Mouse (Mus musculus) CH12.LX (cell line): Measurements from ENCODE around the gene Crnkl1. TPM values are rescaled to one million over a fixed set of nuclear protein-coding genes. Genes with fewer than 3 reads are reported as not detected.

ENCODE experiments used
- DNase-seq: peaks from one replicate; pipeline ENCODE4 v3.0.0-alpha.2; 2013; ENCODE audit errors: extremely low read depth
- H3K27ac ChIP-seq: 2 replicates; pipeline ENCODE4 v1.5.1; 2012; ENCODE audit warnings: low read depth, mild to moderate bottlenecking, control low read depth, moderate library complexity; ENCODE audit not compliant: insufficient read depth
- H3K27me3 ChIP-seq: replicated peaks from 2 replicates; pipeline ENCODE3; 2012; ENCODE audit warnings: inconsistent platforms
- H3K36me3 ChIP-seq, 2 experiments: replicated peaks in 1 of 2; 2 replicates each; pipeline versions ENCODE3 to v1.6.1; 2012; ENCODE audit warnings: inconsistent platforms in 1 of 2, low read length in 1 of 2, mild to moderate bottlenecking in 1 of 2, mixed read lengths in 1 of 2, moderate library complexity in 1 of 2; ENCODE audit not compliant: control insufficient read depth in 1 of 2, insufficient read depth in 1 of 2
- H3K4me1 ChIP-seq, 2 experiments: 2 replicates each; pipeline ENCODE4 v1.6.1; 2012; ENCODE audit warnings: inconsistent platforms in 1 of 2, moderate library complexity in 1 of 2; ENCODE audit not compliant: insufficient read depth in 2 of 2, control insufficient read depth in 1 of 2
- H3K4me2 ChIP-seq: 2 replicates; pipeline ENCODE4 v1.6.1; 2012; ENCODE audit warnings: low read depth, mild to moderate bottlenecking, control low read depth; ENCODE audit not compliant: poor library complexity, insufficient read depth, severe bottlenecking
- H3K4me3 ChIP-seq, 3 experiments: fragments of 150-350 bp in 1 of 3; sonication (generic) in 1 of 3; replicated peaks in 1 of 3; 2 replicates each; pipeline versions ENCODE3 to v1.5.1; 2011 to 2012; ENCODE audit warnings: low read depth in 2 of 3, low read length in 2 of 3, mild to moderate bottlenecking in 2 of 3, moderate library complexity in 2 of 3, control low read depth in 1 of 3, improper control_type of control experiment in 1 of 3, inconsistent platforms in 1 of 3, mixed read lengths in 1 of 3; ENCODE audit not compliant: poor library complexity in 1 of 3
- H3K79me2 ChIP-seq: replicated peaks from 2 replicates; pipeline ENCODE4 v1.6.1; 2012; ENCODE audit warnings: mild to moderate bottlenecking, moderate library complexity; ENCODE audit not compliant: control insufficient read depth, poor library complexity, insufficient read depth, severe bottlenecking; ENCODE audit errors: extremely low read depth
- H3K9ac ChIP-seq: 2 replicates; pipeline ENCODE4 v1.6.1; 2012; ENCODE audit warnings: low read depth, mild to moderate bottlenecking, control low read depth, moderate library complexity; ENCODE audit not compliant: insufficient read depth
- H3K9me3 ChIP-seq: replicated peaks from 2 replicates; pipeline ENCODE3; 2012; ENCODE audit warnings: low read length, inconsistent platforms, mixed read lengths
- BHLHE40 ChIP-seq: IDR thresholded peaks from 2 replicates; pipeline ENCODE4 v1.6.1; 2011; ENCODE audit warnings: mild to moderate bottlenecking, low read depth, low read length, improper control_type of control experiment
- CHD1 ChIP-seq: IDR thresholded peaks from 2 replicates; pipeline ENCODE4 v1.6.1; 2012; ENCODE audit warnings: low read depth, low read length, improper control_type of control experiment, inconsistent platforms
- CTCF ChIP-seq, 2 experiments: IDR thresholded peaks in 1 of 2; conservative IDR thresholded peaks in 1 of 2; 2 replicates each; pipeline ENCODE4 v1.5.1; 2011 to 2012; ENCODE audit warnings: low read depth in 2 of 2, low read length in 2 of 2, improper control_type of control experiment in 1 of 2, inconsistent platforms in 1 of 2, mild to moderate bottlenecking in 1 of 2, moderate library complexity in 1 of 2
- ELF1 ChIP-seq: IDR thresholded peaks from 2 replicates; pipeline ENCODE4 v1.6.1; 2014; ENCODE audit warnings: low read depth, mild to moderate bottlenecking, inconsistent platforms, low read length, improper control_type of control experiment
- ETS1 ChIP-seq: conservative IDR thresholded peaks from 2 replicates; pipeline ENCODE4 v1.6.1; 2012; ENCODE audit warnings: low read depth, mild to moderate bottlenecking, inconsistent platforms, low read length, improper control_type of control experiment, moderate library complexity
- GABPA ChIP-seq: IDR thresholded peaks from 2 replicates; pipeline ENCODE4 v1.6.1; 2012; ENCODE audit warnings: low read depth, low read length, improper control_type of control experiment, inconsistent platforms; ENCODE audit not compliant: insufficient replicate concordance
- IRF4 ChIP-seq: IDR thresholded peaks from 2 replicates; pipeline ENCODE4 v1.6.1; 2014; ENCODE audit warnings: low read depth, mild to moderate bottlenecking, inconsistent platforms, low read length, improper control_type of control experiment
- JUN ChIP-seq: IDR thresholded peaks from 2 replicates; pipeline ENCODE4 v1.6.1; 2011; ENCODE audit warnings: low read depth, mild to moderate bottlenecking, low read length, improper control_type of control experiment, moderate library complexity; ENCODE audit not compliant: insufficient read depth
- JUND ChIP-seq: conservative IDR thresholded peaks from 2 replicates; pipeline ENCODE4 v1.6.1; 2011; ENCODE audit warnings: low read depth, low read length, improper control_type of control experiment
- MAFK ChIP-seq: IDR thresholded peaks from 2 replicates; pipeline ENCODE4 v1.6.1; 2011; ENCODE audit warnings: low read length, improper control_type of control experiment; ENCODE audit not compliant: insufficient replicate concordance
- MAX ChIP-seq: IDR thresholded peaks from 2 replicates; pipeline ENCODE4 v1.6.1; 2011; ENCODE audit warnings: low read length, improper control_type of control experiment
- MAZ ChIP-seq: IDR thresholded peaks from 2 replicates; pipeline ENCODE4 v1.6.1; 2012; ENCODE audit warnings: low read depth, mild to moderate bottlenecking, inconsistent platforms, low read length, improper control_type of control experiment, moderate library complexity
- MEF2A ChIP-seq: IDR thresholded peaks from 2 replicates; pipeline ENCODE4 v1.6.1; 2014; ENCODE audit warnings: low read depth, mild to moderate bottlenecking, inconsistent platforms, low read length, improper control_type of control experiment, borderline replicate concordance
- NELFE ChIP-seq: IDR thresholded peaks from 2 replicates; pipeline ENCODE4 v1.6.1; 2011; ENCODE audit warnings: low read depth, low read length, improper control_type of control experiment
- PAX5 ChIP-seq: IDR thresholded peaks from 2 replicates; pipeline ENCODE4 v1.6.1; 2012; ENCODE audit warnings: low read length, inconsistent platforms, mixed read lengths
- POLR2AphosphoS2 ChIP-seq: IDR thresholded peaks from 2 replicates; pipeline ENCODE4 v1.6.1; 2011; ENCODE audit warnings: low read depth, low read length, improper control_type of control experiment
- SMC3 ChIP-seq: IDR thresholded peaks from 2 replicates; pipeline ENCODE4 v1.6.1; 2011; ENCODE audit warnings: low read depth, low read length, improper control_type of control experiment
- TBP ChIP-seq: conservative IDR thresholded peaks from 2 replicates; pipeline ENCODE4 v1.6.1; 2011; ENCODE audit warnings: low read depth, low read length, improper control_type of control experiment
- UBTF ChIP-seq: IDR thresholded peaks from 2 replicates; pipeline ENCODE4 v1.6.1; 2012; ENCODE audit warnings: low read depth, mild to moderate bottlenecking, inconsistent platforms, low read length, improper control_type of control experiment, moderate library complexity
- USF2 ChIP-seq: conservative IDR thresholded peaks from 2 replicates; pipeline ENCODE4 v1.6.1; 2011; ENCODE audit warnings: low read depth, low read length, improper control_type of control experiment
- ZC3H11A ChIP-seq: IDR thresholded peaks from 2 replicates; pipeline ENCODE4 v1.6.1; 2012; ENCODE audit warnings: low read depth, mild to moderate bottlenecking, inconsistent platforms, low read length, improper control_type of control experiment
- ZNF384 ChIP-seq: IDR thresholded peaks from 2 replicates; pipeline ENCODE4 v1.6.1; 2012; ENCODE audit warnings: low read depth, low read length, improper control_type of control experiment, inconsistent platforms
- dilution Hi-C: fragments of 300-500 bp; cut with MboI; formaldehyde crosslinking; loops from 2 replicates; pipeline ENCODE4 v1.14.3; 2020; ENCODE audit warnings: low sequenced_read_pairs; ENCODE audit not compliant: extremely low pct_unique_long_range_greater_than_20kb, extremely low pct_ligation_motif_present
- in situ Hi-C: fragments of 300-500 bp; cut with MboI; formaldehyde crosslinking; loops from 3 replicates; pipeline ENCODE4 v1.14.3; 2019; ENCODE audit warnings: low sequenced_read_pairs, low pct_ligation_motif_present, low pct_unique_long_range_greater_than_20kb, mixed read lengths
- polyA plus RNA-seq: library from polyadenylated mRNA; unstranded; fragments of >175 nt; gene quantifications from 2 replicates; pipeline ENCODE4 v1.2.1, GENCODE M21; 2012; ENCODE audit warnings: low read depth; ENCODE audit not compliant: insufficient read length
- total RNA-seq, 2 experiments: library from RNA; depleted of rRNA; stranded (reverse); fragments of 300-350 nt in 1 of 2; fragments of >200 nt in 1 of 2; gene quantifications; 2 replicates each; pipeline ENCODE4 v1.2.3; 2012 to 2014

Crnkl1 gene
- total and polyA plus RNA-seq, 3 experiments: 18.8 to 31.6 (median 30.4) TPM

DNA sequence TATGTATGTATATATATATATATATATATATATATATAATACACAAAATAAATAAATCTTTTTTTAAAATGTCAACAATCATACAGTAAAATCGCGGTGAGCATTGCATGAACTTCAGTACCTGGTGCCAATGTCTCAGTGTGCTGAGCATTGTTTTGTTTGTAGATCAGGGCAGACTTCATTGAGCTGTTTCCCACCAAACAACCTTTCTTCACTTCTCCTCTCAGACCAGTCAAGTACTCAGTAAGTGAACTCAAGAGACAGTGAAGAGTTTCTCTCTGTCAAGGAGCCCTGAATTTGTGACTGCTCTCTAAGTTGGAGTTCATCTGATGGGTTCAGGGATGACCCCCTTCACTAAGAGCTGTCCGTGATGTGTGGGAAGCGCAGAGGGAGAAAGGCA, 37.8 kb upstream of the Crnkl1 start:
- dilution Hi-C loops (no loop called here), in situ Hi-C loops (loop anchor here (25.0 kb wide), 2 partner anchors 265 to 640 kb away; no protein-coding TSS in a partner anchor)
- Histone ChIP-seq H3K4me1 (no peaks in the 10 kb centered on the region), H3K9ac (no peak overlapping the region), H3K27ac (no peak overlapping the region), H3K79me2 (no peaks in the 10 kb centered on the region), H3K4me3 (no peak overlapping the region), H3K36me3 (no peaks in the 10 kb centered on the region), H3K27me3 (no peaks in the 10 kb centered on the region), H3K4me2 (no peak overlapping the region), H3K9me3 (no peaks in the 10 kb centered on the region)
- no peak for DNase-seq
- no peak for TF ChIP-seq CTCF (conservative IDR thresholded peaks at IDR 0.05 in 1 of 2, IDR thresholded peaks at IDR 0.05 in 1 of 2; ENCODE audit: low read depth in 2 of 2, low read length in 2 of 2)
- no peak for TF ChIP-seq MAZ
- no peak for TF ChIP-seq ETS1
- TF ChIP-seq MAFK: no peak

DNA sequence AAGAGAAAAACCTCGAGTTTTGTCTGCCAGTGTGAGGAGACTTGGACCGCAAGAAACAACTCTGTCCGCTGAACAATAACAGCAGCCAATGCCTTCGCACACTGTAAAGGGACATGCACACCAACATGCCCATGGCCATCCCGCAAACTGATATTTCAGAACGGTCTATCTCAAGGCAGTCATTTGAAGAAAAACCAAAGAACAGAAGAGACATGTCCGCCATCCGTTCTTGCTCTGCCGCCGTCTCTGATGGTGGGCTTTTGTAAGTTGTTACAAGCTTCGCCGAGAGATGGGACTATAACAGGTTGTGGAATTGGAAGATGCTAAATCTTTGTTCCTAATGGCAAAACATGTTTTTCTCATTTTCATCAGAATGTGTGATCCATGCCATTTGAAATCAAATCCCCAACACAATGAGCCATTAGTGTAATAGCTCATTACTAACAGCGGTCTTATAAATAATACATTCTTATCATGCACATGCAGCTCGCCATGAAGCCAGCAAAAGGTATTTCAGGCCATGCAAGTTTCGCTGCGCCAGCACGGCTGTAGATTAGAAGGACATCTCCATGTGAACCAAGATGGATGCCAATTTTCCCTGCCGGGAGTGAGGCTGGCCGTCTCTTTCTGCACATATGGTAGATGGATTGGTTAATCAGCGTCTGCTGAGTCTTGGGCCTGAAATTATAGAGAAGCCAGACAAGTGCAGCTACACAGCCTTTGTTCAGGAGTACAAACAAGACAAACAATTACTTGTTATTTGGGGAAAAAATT, 36.6 kb upstream of the Crnkl1 start:
- in situ Hi-C loops (loop anchor here (25.0 kb wide), 2 partner anchors 266 to 641 kb away; no protein-coding TSS in a partner anchor), dilution Hi-C loops (no loop called here)
- H3K36me3 ChIP-seq: no peaks in the 10 kb centered on the region

DNA sequence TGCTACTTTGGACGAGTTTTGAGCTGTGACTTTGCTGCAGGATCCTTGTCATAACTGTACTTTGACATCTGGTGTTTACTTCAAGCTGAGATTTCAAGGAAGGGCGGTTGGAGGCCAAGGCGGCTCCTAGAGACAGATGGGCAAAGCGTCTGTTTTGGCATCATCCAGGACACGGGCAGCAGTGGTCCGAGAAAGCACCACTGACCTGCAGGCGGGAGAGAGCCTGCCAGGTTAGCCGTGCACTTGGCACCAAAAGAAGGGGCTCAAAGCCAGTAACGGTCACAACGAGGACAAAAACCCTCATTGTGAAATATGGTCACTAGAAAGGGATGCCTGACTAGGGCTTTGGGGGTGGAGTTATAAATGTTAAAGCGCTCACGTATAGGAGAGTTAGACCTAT, 35.9 kb upstream of the Crnkl1 start:
- in situ Hi-C loops (loop anchor here (25.0 kb wide), 2 partner anchors 267 to 642 kb away; no protein-coding TSS in a partner anchor), dilution Hi-C loops (no loop called here)
- Histone ChIP-seq H3K27ac (no peak overlapping the region), H3K9ac (no peak overlapping the region), H3K79me2 (no peaks in the 10 kb centered on the region), H3K4me3 (no peak overlapping the region), H3K4me1 (no peaks in the 10 kb centered on the region), H3K36me3 (no peaks in the 10 kb centered on the region), H3K4me2 (no peak overlapping the region), H3K27me3 (no peaks in the 10 kb centered on the region), H3K9me3 (no peaks in the 10 kb centered on the region)
- TF ChIP-seq JUND: no peak
- TF ChIP-seq ELF1: no peak
- no peak for TF ChIP-seq POLR2AphosphoS2
- DNase-seq: no peak

More for the DNA sequence above, 36.6 kb upstream of the Crnkl1 start:
- no peak overlapping the region for H3K4me2 ChIP-seq
- H3K9me3 ChIP-seq: no peaks in the 10 kb centered on the region
- H3K4me3 ChIP-seq: no peak overlapping the region
- no peaks in the 10 kb centered on the region for H3K27me3 ChIP-seq
- H3K4me1 ChIP-seq: no peaks in the 10 kb centered on the region
- no peaks in the 10 kb centered on the region for H3K79me2 ChIP-seq
- H3K9ac ChIP-seq: no peak overlapping the region
- no peak for TF ChIP-seq PAX5
- TF ChIP-seq NELFE: no peak
- no peak for TF ChIP-seq GABPA
- no peak for TF ChIP-seq MAZ
- no peak for TF ChIP-seq MAX
- TF ChIP-seq IRF4: no peak
- TF ChIP-seq ETS1: no peak
- TF ChIP-seq JUND: no peak
- TF ChIP-seq POLR2AphosphoS2: no peak
- TF ChIP-seq MAFK: no peak
- no peak for TF ChIP-seq MEF2A
- TF ChIP-seq BHLHE40: no peak
- TF ChIP-seq ZC3H11A: no peak
- TF ChIP-seq USF2: no peak
- no peak for TF ChIP-seq JUN
- TF ChIP-seq ZNF384: no peak
- no peak for TF ChIP-seq UBTF
- no peak for TF ChIP-seq CHD1
- TF ChIP-seq TBP: no peak
- no peak for TF ChIP-seq SMC3
- DNase-seq: no peak
- no peak overlapping the region for H3K27ac ChIP-seq
